Mouse (Mus musculus) WW6 (cell line): ENCODE data around the gene Gm20695.
"Not testable (repeated sequence)": the region's sequence is repeated elsewhere in the genome, so short reads cannot be mapped to it uniquely, and the experiment has no call there.

Experiments
- DNase-seq: peaks from one replicate; pipeline ENCODE4 v3.0.0-alpha.2; 2013; ENCODE audit warnings: low read depth, low spot score

The Gm20695 gene

GRCm38 (mm10) chr16:3884201-3885064 lies at the start of gene Gm20695, which contains the start of gene Zfp597:
TSS of gene Gm20695 (plus strand) at chr16:3884648.
TSS of gene Zfp597 (minus strand) at chr16:3884561.
- peak; percentile 71 for DNase-seq

- no peak for DNase-seq
These were observed 49.0 kb upstream of the Gm20695 start for GRCm38 (mm10) chr16:3835461-3835860.

- DNase-seq, result no peak
These were observed 45.1 kb upstream of the Gm20695 start for GRCm38 (mm10) chr16:3839157-3839885.

GRCm38 (mm10) chr16:3842989-3843388 lies 41.5 kb upstream of the Gm20695 start:
- DNase-seq, result no peak

- no peak for DNase-seq
These were observed 40.7 kb upstream of the Gm20695 start for GRCm38 (mm10) chr16:3843796-3844195.

GRCm38 (mm10) chr16:3846711-3847518 lies 37.5 kb upstream of the Gm20695 start, which contains the start of gene Zfp174:
TSS of gene Zfp174 (plus strand) at chr16:3847268.
- DNase-seq, result peak; percentile 66

GRCm38 (mm10) chr16:3847871-3848270 lies 36.6 kb upstream of the Gm20695 start:
- no peak for DNase-seq

- DNase-seq, result no peak
These were observed 36.0 kb upstream of the Gm20695 start for GRCm38 (mm10) chr16:3848416-3848815.

- DNase-seq, result not testable (repeated sequence)
These were observed 33.1 kb upstream of the Gm20695 start for GRCm38 (mm10) chr16:3851301-3851700.

- DNase-seq, result no peak
These were observed 31.9 kb upstream of the Gm20695 start for GRCm38 (mm10) chr16:3852586-3852985.

- DNase-seq, result no peak
These were observed 29.8 kb upstream of the Gm20695 start for GRCm38 (mm10) chr16:3854437-3855182.

GRCm38 (mm10) chr16:3855776-3856175 lies 28.7 kb upstream of the Gm20695 start:
- DNase-seq, result no peak

GRCm38 (mm10) chr16:3859254-3859653 lies 25.2 kb upstream of the Gm20695 start:
- DNase-seq, result no peak

GRCm38 (mm10) chr16:3871815-3872214 lies 12.6 kb upstream of the Gm20695 start:
- DNase-seq, result no peak

- peak; percentile 93 for DNase-seq
These were observed 12.0 kb upstream of the Gm20695 start, which contains the start of gene Naa60 for GRCm38 (mm10) chr16:3872216-3873047. TSS of gene Naa60 (plus strand) at chr16:3872375.

GRCm38 (mm10) chr16:3876346-3876745 lies 8.1 kb upstream of the Gm20695 start:
- DNase-seq, result no peak

- no peak for DNase-seq
These were observed 720 bp downstream of the Gm20695 start for GRCm38 (mm10) chr16:3885065-3885670.

GRCm38 (mm10) chr16:3891621-3892295 lies 7.3 kb downstream of the Gm20695 start:
- no peak for DNase-seq

GRCm38 (mm10) chr16:3893739-3894138 lies 9.3 kb downstream of the Gm20695 start:
- DNase-seq, result no peak
